Mouse (Mus musculus) right cerebral cortex, adult 2 months (tissue): ENCODE data around the gene Pdgfb.

Experiments
- DNase-seq, 2 experiments: peaks; one replicate each; pipeline ENCODE4 v3.0.0; 2021 to 2022; ENCODE audit warnings: low spot score in 2 of 2

The Pdgfb gene

GRCm38 (mm10) chr15:80014321-80015210 is at the start of gene Pdgfb:
Pdgfb (minus strand) TSS chr15:80014977.
- peak; percentile 63 to 71 for DNase-seq

- DNase-seq = no peak
Observed at GRCm38 (mm10) chr15:80062821-80063220, 48.0 kb upstream of the Pdgfb start.

GRCm38 (mm10) chr15:80062339-80062738 is 47.6 kb upstream of the Pdgfb start:
- DNase-seq = no peak

- DNase-seq = no peak
Observed at GRCm38 (mm10) chr15:80061071-80061550, 46.3 kb upstream of the Pdgfb start.

- DNase-seq = no peak
Observed at GRCm38 (mm10) chr15:80060356-80061070, 45.7 kb upstream of the Pdgfb start.

GRCm38 (mm10) chr15:80059606-80060005 is 44.8 kb upstream of the Pdgfb start:
- DNase-seq = no peak

GRCm38 (mm10) chr15:80058151-80058550 is 43.4 kb upstream of the Pdgfb start:
- no peak for DNase-seq

GRCm38 (mm10) chr15:80054034-80054710 is 39.4 kb upstream of the Pdgfb start:
- DNase-seq = no peak

GRCm38 (mm10) chr15:80053381-80054033 is 38.7 kb upstream of the Pdgfb start:
- no peak for DNase-seq

- DNase-seq = no peak
Observed at GRCm38 (mm10) chr15:80051782-80052181, 37.0 kb upstream of the Pdgfb start.

GRCm38 (mm10) chr15:80051092-80051761 is 36.5 kb upstream of the Pdgfb start:
- no peak for DNase-seq

- DNase-seq = no peak
Observed at GRCm38 (mm10) chr15:80050093-80050492, 35.3 kb upstream of the Pdgfb start.

- DNase-seq = no peak
Observed at GRCm38 (mm10) chr15:80047973-80048372, 33.2 kb upstream of the Pdgfb start.

GRCm38 (mm10) chr15:80047242-80047641 is 32.5 kb upstream of the Pdgfb start:
- no peak for DNase-seq

GRCm38 (mm10) chr15:80045749-80046148 is 31.0 kb upstream of the Pdgfb start:
- DNase-seq = no peak

- DNase-seq = no peak
Observed at GRCm38 (mm10) chr15:80044249-80044648, 29.5 kb upstream of the Pdgfb start.

- DNase-seq = no peak
Observed at GRCm38 (mm10) chr15:80042152-80042551, 27.4 kb upstream of the Pdgfb start.

GRCm38 (mm10) chr15:80038110-80038391 is 23.3 kb upstream of the Pdgfb start:
- DNase-seq = no peak

GRCm38 (mm10) chr15:80037255-80038109 is 22.7 kb upstream of the Pdgfb start:
- no peak for DNase-seq

- DNase-seq = no peak
Observed at GRCm38 (mm10) chr15:80035341-80035885, 20.6 kb upstream of the Pdgfb start.
